Mouse (Mus musculus) CH12.LX (cell line): ENCODE measurements around the gene Smarcal1.

ENCODE experiments used
- CHD1 ChIP-seq: IDR thresholded peaks from 2 replicates; pipeline ENCODE4 v1.6.1; 2012; ENCODE audit warnings: low read depth, low read length, improper control_type of control experiment, inconsistent platforms
- CTCF ChIP-seq, 2 experiments: IDR thresholded peaks in 1 of 2; conservative IDR thresholded peaks in 1 of 2; 2 replicates each; pipeline ENCODE4 v1.5.1; 2011 to 2012; ENCODE audit warnings: low read depth in 2 of 2, low read length in 2 of 2, improper control_type of control experiment in 1 of 2, inconsistent platforms in 1 of 2, mild to moderate bottlenecking in 1 of 2, moderate library complexity in 1 of 2
- E2F4 ChIP-seq: IDR thresholded peaks from 2 replicates; pipeline ENCODE4 v1.6.1; 2011; ENCODE audit warnings: low read depth, low read length, improper control_type of control experiment; ENCODE audit not compliant: insufficient replicate concordance
- JUN ChIP-seq: IDR thresholded peaks from 2 replicates; pipeline ENCODE4 v1.6.1; 2011; ENCODE audit warnings: low read depth, mild to moderate bottlenecking, low read length, improper control_type of control experiment, moderate library complexity; ENCODE audit not compliant: insufficient read depth
- MAX ChIP-seq: IDR thresholded peaks from 2 replicates; pipeline ENCODE4 v1.6.1; 2011; ENCODE audit warnings: low read length, improper control_type of control experiment
- MEF2A ChIP-seq: IDR thresholded peaks from 2 replicates; pipeline ENCODE4 v1.6.1; 2014; ENCODE audit warnings: low read depth, mild to moderate bottlenecking, inconsistent platforms, low read length, improper control_type of control experiment, borderline replicate concordance
- POLR2A ChIP-seq: IDR thresholded peaks from 2 replicates; pipeline ENCODE4 v1.6.1; 2011; ENCODE audit warnings: low read depth, mild to moderate bottlenecking, improper control_type of control experiment, low read length
- RCOR1 ChIP-seq: conservative IDR thresholded peaks from 2 replicates; pipeline ENCODE4 v1.6.1; 2012; ENCODE audit warnings: low read depth, mild to moderate bottlenecking, inconsistent platforms, low read length, improper control_type of control experiment

- TF ChIP-seq MEF2A (no peak), JUN (no peak), MAX (no peak), RCOR1 (no peak), E2F4 (no peak), POLR2A (no peak), CTCF (conservative IDR thresholded peaks at IDR 0.05 in 1 of 2, IDR thresholded peaks at IDR 0.05 in 1 of 2; ENCODE audit: low read depth in 2 of 2, low read length in 2 of 2) (no peak), CHD1 (no peak)
Observed at GRCm38 (mm10) chr1:72596231-72596630, 13.2 kb downstream of the Smarcal1 start.
